In genomic region chr1:100556937-100557336, GRCm38 (mm10) we compare ENCODE assay signal across 9 mouse cellular contexts.
DNase-seq lines count a peak whose midpoint lies in the region; ATAC-seq and TF ChIP-seq lines count a peak whose summit lies in the region.
"Had no signal": no experiment of that assay in that cellular context is flagged by ENCODE, and none has a peak within 500 bp of the region (broad histone marks: within the 10 kb centered on the region; RNA-seq: fewer than 3 reads in every experiment).

No protein-coding gene starts in this region.

- no peaks in the 10 kb centered on the region for H3K36me3 ChIP-seq in kidney, adult 2 months (ENCODE audit: control insufficient read depth, insufficient read depth, low read length)
- no peaks in the 10 kb centered on the region for H3K36me3 ChIP-seq in kidney, embryonic 14.5 days (ENCODE audit: control insufficient read depth, insufficient read depth, low read length)
- H3K36me3 ChIP-seq in MEL (ENCODE audit: control insufficient read depth in 1 of 2, insufficient read depth in 2 of 2, low read length in 2 of 2), result no peaks in the 10 kb centered on the region
- H3K36me3 ChIP-seq: neural tube, embryonic 12.5 days had no signal

- DNase-seq in kidney, adult 2 months, result peak; percentile 27
- peak; percentile 51 for DNase-seq in MEL (ENCODE audit: low read depth, low spot score)
- peak; percentile 43 for DNase-seq in embryo, embryonic 11 days
- DNase-seq in left cerebral cortex, adult 18-20 months (ENCODE audit: low spot score in 2 of 2), result peak; percentile 55 to 61
- DNase-seq in urinary bladder, adult 2 months (ENCODE audit: low spot score), result no peak
- no peak for DNase-seq in adrenal gland, adult 8-10 months

- no peak overlapping the region for H3K4me2 ChIP-seq in kidney, embryonic 14.5 days (replicated peaks; ENCODE audit: low read depth, low read length)
- H3K4me2 ChIP-seq: neural tube, embryonic 12.5 days had no signal

- H3K9ac ChIP-seq in kidney, embryonic 14.5 days (ENCODE audit: low read depth, low read length), result no peak overlapping the region
- H3K9ac ChIP-seq in MEL (ENCODE audit: control insufficient read depth, low read depth, low read length, poor library complexity, severe bottlenecking), result no peak overlapping the region
- H3K9ac ChIP-seq: neural tube, embryonic 12.5 days had no signal

- WGBS in kidney, adult 2 months, result 32% methylated on average over 2 of the region's 2 CpGs
- 26% methylated on average over 2 of the region's 2 CpGs for WGBS in kidney, embryonic 14.5 days

- no peaks in the 10 kb centered on the region for H3K9me3 ChIP-seq in kidney, embryonic 14.5 days (ENCODE audit: control insufficient read depth, low read length)
- H3K9me3 ChIP-seq in MEL (replicated peaks; ENCODE audit: insufficient read depth, low read length), result no peaks in the 10 kb centered on the region
- H3K9me3 ChIP-seq: neural tube, embryonic 12.5 days had no signal

- H3K27ac ChIP-seq in kidney, adult 2 months (ENCODE audit: insufficient read depth, low read depth, low read length), result no peak overlapping the region
- H3K27ac ChIP-seq in kidney, embryonic 14.5 days (ENCODE audit: low read depth, low read length), result no peak overlapping the region
- no peak overlapping the region for H3K27ac ChIP-seq in MEL (ENCODE audit: control insufficient read depth, low read depth, low read length)
- H3K27ac ChIP-seq: neural tube, embryonic 12.5 days had no signal

- TF ChIP-seq POLR2A in kidney, adult 2 months (IDR thresholded peaks at IDR 0.05; ENCODE audit: low read depth, low read length), result no peak
- no peak for TF ChIP-seq POLR2A in MEL (IDR thresholded peaks at IDR 0.05; ENCODE audit: control insufficient read depth in 1 of 2, insufficient read depth in 1 of 2, low read depth in 1 of 2, low read length in 2 of 2, poor library complexity in 1 of 2)

- H3K27me3 ChIP-seq in kidney, adult 2 months (replicated peaks; ENCODE audit: control insufficient read depth, insufficient read depth, low read length), result no peaks in the 10 kb centered on the region
- H3K27me3 ChIP-seq in kidney, embryonic 14.5 days (ENCODE audit: control insufficient read depth, insufficient read depth, low read length), result no peaks in the 10 kb centered on the region
- H3K27me3 ChIP-seq in MEL (ENCODE audit: control insufficient read depth in 1 of 2, insufficient read depth in 2 of 2, low read length in 2 of 2), result no peaks in the 10 kb centered on the region
- H3K27me3 ChIP-seq: neural tube, embryonic 12.5 days had no signal

- TF ChIP-seq RAD21 in MEL (IDR thresholded peaks at IDR 0.05; ENCODE audit: low read depth, low read length), result peak; percentile 73

- no peak overlapping the region for H3K4me3 ChIP-seq in kidney, adult 2 months (ENCODE audit: insufficient read depth, low read depth, low read length)
- H3K4me3 ChIP-seq in kidney, embryonic 14.5 days (ENCODE audit: low read length), result no peak overlapping the region
- no peak overlapping the region for H3K4me3 ChIP-seq in MEL (ENCODE audit: control insufficient read depth in 1 of 2, insufficient read depth in 1 of 2, low read depth in 2 of 2, low read length in 2 of 2)
- H3K4me3 ChIP-seq: neural tube, embryonic 12.5 days had no signal

- H3K4me1 ChIP-seq in kidney, adult 2 months (ENCODE audit: control insufficient read depth, insufficient read depth, low read length), result no peaks in the 10 kb centered on the region
- H3K4me1 ChIP-seq in kidney, embryonic 14.5 days (ENCODE audit: control insufficient read depth, insufficient read depth, low read length), result no peaks in the 10 kb centered on the region
- no peaks in the 10 kb centered on the region for H3K4me1 ChIP-seq in MEL (ENCODE audit: control insufficient read depth in 1 of 2, insufficient read depth in 2 of 2, low read length in 2 of 2)
- H3K4me1 ChIP-seq: neural tube, embryonic 12.5 days had no signal

- no peaks in the 10 kb centered on the region for H3K79me2 ChIP-seq in MEL (ENCODE audit: control insufficient read depth, insufficient read depth, low read length, poor library complexity)

- no peak for TF ChIP-seq EP300 in MEL (IDR thresholded peaks at IDR 0.05; ENCODE audit: low read depth in 1 of 2, low read length in 2 of 2)

- peak; percentile 75 for TF ChIP-seq CTCF in kidney, adult 2 months (conservative IDR thresholded peaks at IDR 0.05; ENCODE audit: insufficient read depth, insufficient read length, low read depth, low read length)
- TF ChIP-seq CTCF in MEL (IDR thresholded peaks at IDR 0.05 in 2 of 3, conservative IDR thresholded peaks at IDR 0.05 in 1 of 3; ENCODE audit: control insufficient read depth in 1 of 3, insufficient read depth in 1 of 3, low read depth in 2 of 3, low read length in 3 of 3, poor library complexity in 1 of 3, severe bottlenecking in 1 of 3), result peak; percentile 46 to 67 (median 61)

- no peak for ATAC-seq in kidney, embryonic 14.5 days (ENCODE audit: low FRiP score, low TSS enrichment)
- no peak for ATAC-seq in erythroid progenitor cell, adult 5-6 weeks (replicated peaks; ENCODE audit: low FRiP score, poor library complexity, severe bottlenecking)

TF ChIP-seq in MEL, 35 proteins besides CTCF, POLR2A, EP300 and RAD21:
- TF ChIP-seq SMC3 (IDR thresholded peaks at IDR 0.05; ENCODE audit: low read depth, low read length) (peak; percentile 76), CHD1 (IDR thresholded peaks at IDR 0.05; ENCODE audit: low read depth, low read length) (no peak), ZC3H11A (IDR thresholded peaks at IDR 0.05; ENCODE audit: low read depth, low read length) (peak; percentile 61)
TF ChIP-seq in MEL: peak in this region for 2.

Comparison
In these comparisons a context has a peak if more than half of its experiments do, and no peak if none do; other contexts are left out.
1. DNase-seq: peak in kidney, adult 2 months (single experiment), MEL (single experiment), embryo, embryonic 11 days (single experiment) and left cerebral cortex, adult 18-20 months (2 of 2); none in urinary bladder, adult 2 months (single experiment) and adrenal gland, adult 8-10 months (single experiment).